Mouse (Mus musculus): ENCODE results near the gene Hba-a1. TPM values are rescaled to one million over a fixed set of nuclear protein-coding genes. Genes with fewer than 3 reads are reported as not detected.
"Not testable (repeated sequence)": the region's sequence is repeated elsewhere in the genome, so short reads cannot be mapped to it uniquely, and the experiment has no call there.

Hba-a1 gene
- polyA plus RNA-seq, 1 experiment from 2014 or later, result 2,421 TPM

- H3K9ac ChIP-seq, result peak overlapping the region; percentile 94
- peak overlapping the region; percentile 98 for H3K27ac ChIP-seq (replicated peaks)
- H3K4me3 ChIP-seq, result peak overlapping the region; percentile 77
- 26% methylated on average over 6 of the region's 6 CpGs for WGBS
- peak overlapping the region; percentile 60 for H3K4me2 ChIP-seq
- H3K36me3 ChIP-seq, result 0 out of 2 replicates have a peak, but pooled peaks cover 5% of the 10 kb centered on the region
- H3K27me3 ChIP-seq, result 0 out of 2 replicates have a peak, but pooled peaks cover 3% of the 10 kb centered on the region
- no peaks in the 10 kb centered on the region for H3K9me3 ChIP-seq
- H3K4me1 ChIP-seq (replicated peaks), result peaks cover 18% of the 10 kb centered on the region
- ATAC-seq (ENCODE audit: low read depth), result no peak
Measured at GRCm38 (mm10) chr11:32266776-32267175, 16.5 kb upstream of the Hba-a1 start.

- Histone ChIP-seq H3K9ac (peak within 1 kb of the TSS; percentile 94), H3K36me3 (0 out of 2 replicates have a peak, but pooled peaks cover 4% of the 10 kb centered on the region), H3K9me3 (no peaks in the 10 kb centered on the region), H3K4me3 (peak within 1 kb of the TSS; percentile 77), H3K4me1 (replicated peaks) (peaks cover 18% of the 10 kb centered on the region), H3K27ac (replicated peaks) (peak within 1 kb of the TSS; percentile 98), H3K4me2 (peak within 1 kb of the TSS; percentile 60), H3K27me3 (0 out of 2 replicates have a peak, but pooled peaks cover 3% of the 10 kb centered on the region)
- peak; percentile 99 for ATAC-seq (ENCODE audit: low read depth)
- under 1% methylated on average over 54 of the region's 54 CpGs for WGBS
Measured at GRCm38 (mm10) chr11:32267188-32267884, 16.0 kb upstream of the Hba-a1 start, which contains the start of gene Nprl3. Gene Nprl3, minus strand, starts transcription at chr11:32267707.

DNA sequence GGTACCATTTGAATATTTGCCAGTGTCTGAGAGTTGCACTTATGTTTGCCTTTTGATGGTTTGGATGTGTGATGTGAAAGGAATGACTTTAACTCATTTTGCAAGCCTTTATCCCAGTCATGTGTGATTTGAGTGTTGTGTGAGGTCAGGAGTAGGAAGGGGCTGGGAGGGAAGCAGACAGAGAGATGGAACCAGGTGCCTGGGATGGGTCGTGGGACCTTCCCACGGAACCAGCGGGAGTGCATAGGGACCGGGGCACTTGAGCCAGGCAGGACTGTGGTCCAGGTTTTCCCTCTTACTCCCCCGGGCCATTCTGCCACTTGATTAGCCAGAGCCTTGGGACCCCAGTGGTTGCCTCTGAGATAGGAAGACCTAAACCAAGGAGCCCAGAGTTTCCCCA is 15.3 kb upstream of the Hba-a1 start:
- Histone ChIP-seq H3K36me3 (no peaks in the 10 kb centered on the region), H3K27ac (replicated peaks) (peak overlapping the region; percentile 98), H3K9ac (peak overlapping the region; percentile 94), H3K9me3 (no peaks in the 10 kb centered on the region), H3K27me3 (0 out of 2 replicates have a peak, but pooled peaks cover 3% of the 10 kb centered on the region), H3K4me1 (replicated peaks) (peaks cover 18% of the 10 kb centered on the region), H3K4me2 (peak overlapping the region; percentile 60), H3K4me3 (peak overlapping the region; percentile 77)
- ATAC-seq (ENCODE audit: low read depth), result peak; percentile 48
- 23% methylated on average over 5 of the region's 5 CpGs for WGBS

DNA sequence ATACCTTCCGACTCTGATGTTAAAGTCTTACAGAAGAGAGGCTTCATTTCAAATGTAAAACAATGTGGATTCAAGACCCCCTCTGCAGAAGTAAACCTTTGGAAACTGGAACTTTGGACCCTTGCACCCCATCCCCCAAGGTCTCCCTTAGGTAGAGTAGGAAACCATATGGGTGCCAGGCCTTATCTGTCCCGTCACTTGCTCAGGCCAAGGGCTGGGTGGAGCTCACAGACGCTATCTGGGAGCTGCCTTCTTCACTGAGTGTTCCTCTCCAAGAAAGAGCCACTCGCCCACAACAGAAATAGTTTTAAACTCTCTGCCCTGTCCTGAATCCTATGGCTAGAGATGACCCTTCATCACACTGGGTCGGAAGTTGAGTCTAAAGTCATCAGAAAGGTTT is 14.4 kb upstream of the Hba-a1 start:
- WGBS, result 88% methylated on average over 5 of the region's 5 CpGs
- peaks cover 18% of the 10 kb centered on the region for H3K4me1 ChIP-seq (replicated peaks)
- H3K4me3 ChIP-seq, result no peak overlapping the region
- H3K9me3 ChIP-seq, result no peaks in the 10 kb centered on the region
- H3K9ac ChIP-seq, result no peak overlapping the region
- H3K27ac ChIP-seq (replicated peaks), result no peak overlapping the region
- 0 out of 2 replicates have a peak, but pooled peaks cover 3% of the 10 kb centered on the region for H3K27me3 ChIP-seq
- no peak overlapping the region for H3K4me2 ChIP-seq
- H3K36me3 ChIP-seq, result no peaks in the 10 kb centered on the region
- no peak for ATAC-seq (ENCODE audit: low read depth)

DNA sequence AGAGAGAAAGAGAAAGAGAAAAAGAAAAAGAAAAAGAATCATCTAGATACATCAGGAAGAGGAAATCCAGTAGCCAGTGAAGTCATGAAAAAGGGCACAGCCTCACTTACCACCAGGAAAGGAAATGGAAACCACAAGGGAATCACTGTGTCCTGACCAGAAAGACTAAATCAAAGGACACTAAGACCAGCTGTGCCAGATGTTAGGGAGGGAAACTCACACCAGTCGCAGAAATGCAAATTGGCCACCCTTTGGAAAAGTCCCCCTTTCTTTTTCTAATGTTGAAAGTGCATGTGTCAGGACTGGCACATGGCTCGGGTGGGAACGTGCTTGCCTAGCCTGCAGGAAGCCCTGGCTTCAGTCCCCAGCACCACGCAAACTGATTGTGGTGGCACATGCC is 12.1 kb upstream of the Hba-a1 start:
- Histone ChIP-seq H3K4me2 (no peak overlapping the region), H3K36me3 (no peaks in the 10 kb centered on the region), H3K9ac (no peak overlapping the region), H3K27ac (replicated peaks) (no peak overlapping the region), H3K9me3 (no peaks in the 10 kb centered on the region), H3K27me3 (0 out of 2 replicates have a peak, but pooled peaks cover 5% of the 10 kb centered on the region), H3K4me3 (no peak overlapping the region), H3K4me1 (replicated peaks) (peaks cover 12% of the 10 kb centered on the region)
- no peak for ATAC-seq (ENCODE audit: low read depth)
- WGBS, result 57% methylated on average over 4 of the region's 4 CpGs

DNA sequence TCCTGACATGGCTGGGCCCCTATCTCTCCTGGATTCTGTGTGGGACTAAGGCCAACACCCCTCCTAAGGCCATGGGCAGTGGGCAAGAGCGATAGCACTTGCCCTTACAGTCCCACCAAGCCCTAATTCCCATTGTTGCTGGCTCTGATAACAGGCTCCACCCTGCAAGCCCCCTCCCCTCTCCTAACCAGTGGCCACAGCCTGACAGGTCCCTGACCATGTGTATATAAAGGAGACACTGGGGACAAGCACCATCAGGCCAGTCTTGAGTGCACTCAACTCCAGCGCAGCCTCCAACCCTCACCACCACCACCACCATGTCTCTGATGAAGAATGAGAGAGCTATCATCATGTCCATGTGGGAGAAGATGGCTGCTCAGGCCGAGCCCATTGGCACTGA is 7.0 kb upstream of the Hba-a1 start, which contains the start of gene Hba-x:
Gene Hba-x, plus strand, starts transcription at position 54 of the 400 bp plus-strand sequence.
- ATAC-seq (ENCODE audit: low read depth), result no peak
- Histone ChIP-seq H3K4me1 (replicated peaks) (no peaks in the 10 kb centered on the region), H3K36me3 (no peaks in the 10 kb centered on the region), H3K4me2 (no peak within 1 kb of the TSS), H3K27ac (replicated peaks) (no peak within 1 kb of the TSS), H3K9me3 (no peaks in the 10 kb centered on the region), H3K9ac (no peak within 1 kb of the TSS), H3K27me3 (peaks cover 15% of the 10 kb centered on the region; the same call in 1 of the 2 replicates), H3K4me3 (no peak within 1 kb of the TSS)
- 69% methylated on average over 3 of the region's 3 CpGs for WGBS

GRCm38 (mm10) chr11:32277736-32278457 is 5.4 kb upstream of the Hba-a1 start:
- no peak for ATAC-seq (ENCODE audit: low read depth)
- H3K4me2 ChIP-seq, result no peak overlapping the region
- no peaks in the 10 kb centered on the region for H3K9me3 ChIP-seq
- no peak overlapping the region for H3K27ac ChIP-seq (replicated peaks)
- H3K4me1 ChIP-seq (replicated peaks), result no peaks in the 10 kb centered on the region
- H3K4me3 ChIP-seq, result no peak overlapping the region
- peaks cover 17% of the 10 kb centered on the region; the same call in 1 of the 2 replicates for H3K27me3 ChIP-seq
- no peaks in the 10 kb centered on the region for H3K36me3 ChIP-seq
- no peak overlapping the region for H3K9ac ChIP-seq
- 73% methylated on average over 21 of the region's 21 CpGs for whole genome bisulfite sequencing

DNA sequence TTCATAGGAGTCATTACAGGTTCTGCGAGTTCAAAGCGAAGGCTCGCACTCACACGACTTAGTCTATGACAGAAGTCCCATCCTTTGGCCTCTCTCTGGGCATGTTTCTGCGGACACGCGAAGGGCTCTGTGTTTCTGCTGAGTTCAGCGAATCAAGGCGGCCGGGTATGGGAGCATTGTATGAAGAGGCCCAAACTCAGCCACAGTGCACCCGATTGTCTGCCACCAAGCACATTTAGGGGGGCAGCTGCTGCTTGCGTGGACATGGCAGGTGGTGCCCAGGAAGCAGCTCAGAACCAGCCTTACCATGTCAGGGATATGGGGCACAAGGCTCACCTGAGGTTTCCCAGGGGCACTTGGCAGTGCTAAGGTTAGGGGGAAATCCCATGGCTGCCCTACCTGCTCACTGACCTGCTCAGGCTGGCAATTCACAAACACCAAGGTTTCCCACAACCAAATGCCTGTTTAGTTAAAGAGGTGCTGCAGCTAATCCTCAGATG is 4.8 kb upstream of the Hba-a1 start:
- no peaks in the 10 kb centered on the region for H3K4me1 ChIP-seq (replicated peaks)
- no peaks in the 10 kb centered on the region for H3K9me3 ChIP-seq
- no peak for ATAC-seq (ENCODE audit: low read depth)
- no peak overlapping the region for H3K4me2 ChIP-seq
- no peaks in the 10 kb centered on the region for H3K36me3 ChIP-seq
- H3K27ac ChIP-seq (replicated peaks), result no peak overlapping the region
- 79% methylated on average over 12 of the region's 12 CpGs for WGBS
- H3K4me3 ChIP-seq, result no peak overlapping the region
- no peak overlapping the region for H3K9ac ChIP-seq
- peaks cover 17% of the 10 kb centered on the region; the same call in 1 of the 2 replicates for H3K27me3 ChIP-seq

DNA sequence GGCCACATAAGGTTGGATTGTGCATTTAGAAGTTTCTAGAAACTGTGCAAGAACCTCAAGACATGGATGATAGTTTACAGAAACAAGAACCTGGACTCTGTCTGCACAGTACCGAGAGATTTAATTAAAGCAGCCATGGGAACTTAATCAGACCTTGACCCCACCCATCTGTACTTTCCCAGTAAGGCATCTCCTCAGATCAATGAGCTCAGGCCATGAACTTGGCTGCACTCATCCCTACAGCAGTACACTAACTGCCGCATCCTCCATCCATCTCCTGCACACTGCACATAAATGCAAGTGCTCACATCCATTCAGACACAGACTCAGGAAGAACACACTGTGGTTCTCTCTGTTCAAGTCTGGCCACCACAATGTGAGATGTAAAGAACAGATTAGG is 2.7 kb upstream of the Hba-a1 start:
- Histone ChIP-seq H3K27ac (replicated peaks) (no peak overlapping the region), H3K4me3 (no peak overlapping the region), H3K36me3 (no peaks in the 10 kb centered on the region), H3K9me3 (no peaks in the 10 kb centered on the region), H3K27me3 (peaks cover 17% of the 10 kb centered on the region; the same call in 1 of the 2 replicates), H3K4me2 (no peak overlapping the region), H3K9ac (no peak overlapping the region), H3K4me1 (replicated peaks) (no peaks in the 10 kb centered on the region)
- 78% methylated on average over 2 of the region's 2 CpGs for WGBS
- no peak for ATAC-seq (ENCODE audit: low read depth)

- Histone ChIP-seq H3K27ac (replicated peaks) (no peak overlapping the region; the same call in 1 of the 2 replicates), H3K4me2 (no peak overlapping the region)
- 63% methylated on average over 1 of the region's 1 CpGs for WGBS
Measured at GRCm38 (mm10) chr11:32281416-32282144, 1.7 kb upstream of the Hba-a1 start.

GRCm38 (mm10) chr11:32284582-32284981 is 1.3 kb downstream of the Hba-a1 start:
- not testable (repeated sequence) for H3K9ac ChIP-seq; H3K4me1 ChIP-seq (replicated peaks); ATAC-seq (ENCODE audit: low read depth); H3K9me3 ChIP-seq; H3K27me3 ChIP-seq; H3K27ac ChIP-seq (replicated peaks); H3K4me3 ChIP-seq; H3K36me3 ChIP-seq; H3K4me2 ChIP-seq
- 61% methylated on average over 2 of the region's 2 CpGs for WGBS

More at GRCm38 (mm10) chr11:32281416-32282144, 1.7 kb upstream of the Hba-a1 start:
- Histone ChIP-seq H3K9me3 (no peaks in the 10 kb centered on the region), H3K9ac (no peak overlapping the region), H3K4me1 (replicated peaks) (no peaks in the 10 kb centered on the region), H3K27me3 (peaks cover 11% of the 10 kb centered on the region; the same call in 1 of the 2 replicates), H3K4me3 (no peak overlapping the region), H3K36me3 (no peaks in the 10 kb centered on the region)
- ATAC-seq (ENCODE audit: low read depth), result no peak
